Mouse (Mus musculus): ENCODE results near the gene Coro1a. TPM values are rescaled to one million over a fixed set of nuclear protein-coding genes. Genes with fewer than 3 reads are reported as not detected.

Gene Coro1a
- 204 and 218 TPM in 2 replicates for polyA plus RNA-seq (2012; rRNA removed)

- H3K27ac ChIP-seq (ENCODE audit: insufficient read depth, low read length), result no peak within 1 kb of the TSS
- no peak within 1 kb of the TSS for H3K4me3 ChIP-seq (ENCODE audit: insufficient read depth, low read length)
- TF ChIP-seq CTCF (IDR thresholded peaks at IDR 0.05; ENCODE audit: extremely low read depth, insufficient read depth, low read length) (no peak), POLR2A (IDR thresholded peaks at IDR 0.05; ENCODE audit: extremely low read depth, insufficient read depth, low read length) (no peak)
- H3K4me1 ChIP-seq (ENCODE audit: control insufficient read depth, insufficient read depth, low read length), result no peaks in the 10 kb centered on the region
Observed at GRCm38 (mm10) chr7:126707442-126708174, at the start of gene Coro1a. Coro1a (minus strand) TSS chr7:126707787.

- TF ChIP-seq CTCF (IDR thresholded peaks at IDR 0.05; ENCODE audit: extremely low read depth, insufficient read depth, low read length) (peak; percentile 73), POLR2A (IDR thresholded peaks at IDR 0.05; ENCODE audit: extremely low read depth, insufficient read depth, low read length) (no peak)
- no peak overlapping the region for H3K4me3 ChIP-seq (ENCODE audit: insufficient read depth, low read length)
- no peak overlapping the region for H3K27ac ChIP-seq (ENCODE audit: insufficient read depth, low read length)
- peaks cover 3% of the 10 kb centered on the region; the same call in 1 of the 2 replicates for H3K4me1 ChIP-seq (ENCODE audit: control insufficient read depth, insufficient read depth, low read length)
Observed at GRCm38 (mm10) chr7:126754866-126755265, 47.3 kb upstream of the Coro1a start.

GRCm38 (mm10) chr7:126749582-126750343, 42.2 kb upstream of the Coro1a start:
- peaks cover 3% of the 10 kb centered on the region; the same call in 1 of the 2 replicates for H3K4me1 ChIP-seq (ENCODE audit: control insufficient read depth, insufficient read depth, low read length)
- no peak overlapping the region for H3K27ac ChIP-seq (ENCODE audit: insufficient read depth, low read length)
- H3K4me3 ChIP-seq (ENCODE audit: insufficient read depth, low read length), result no peak overlapping the region
- no peak for TF ChIP-seq CTCF (IDR thresholded peaks at IDR 0.05; ENCODE audit: extremely low read depth, insufficient read depth, low read length)
- TF ChIP-seq POLR2A (IDR thresholded peaks at IDR 0.05; ENCODE audit: extremely low read depth, insufficient read depth, low read length), result no peak

- H3K4me3 ChIP-seq (ENCODE audit: insufficient read depth, low read length), result no peak overlapping the region
- no peak for TF ChIP-seq CTCF (IDR thresholded peaks at IDR 0.05; ENCODE audit: extremely low read depth, insufficient read depth, low read length)
- no peak for TF ChIP-seq POLR2A (IDR thresholded peaks at IDR 0.05; ENCODE audit: extremely low read depth, insufficient read depth, low read length)
- H3K4me1 ChIP-seq (ENCODE audit: control insufficient read depth, insufficient read depth, low read length), result no peaks in the 10 kb centered on the region
- no peak overlapping the region for H3K27ac ChIP-seq (ENCODE audit: insufficient read depth, low read length)
Observed at GRCm38 (mm10) chr7:126748824-126749223, 41.2 kb upstream of the Coro1a start.

GRCm38 (mm10) chr7:126746798-126747197, 39.2 kb upstream of the Coro1a start:
- Histone ChIP-seq H3K4me1 (ENCODE audit: control insufficient read depth, insufficient read depth, low read length) (no peaks in the 10 kb centered on the region), H3K4me3 (ENCODE audit: insufficient read depth, low read length) (no peak overlapping the region), H3K27ac (ENCODE audit: insufficient read depth, low read length) (no peak overlapping the region)
- TF ChIP-seq CTCF (IDR thresholded peaks at IDR 0.05; ENCODE audit: extremely low read depth, insufficient read depth, low read length) (no peak), POLR2A (IDR thresholded peaks at IDR 0.05; ENCODE audit: extremely low read depth, insufficient read depth, low read length) (no peak)

GRCm38 (mm10) chr7:126746066-126746465, 38.5 kb upstream of the Coro1a start:
- no peak overlapping the region for H3K4me3 ChIP-seq (ENCODE audit: insufficient read depth, low read length)
- no peak overlapping the region for H3K27ac ChIP-seq (ENCODE audit: insufficient read depth, low read length)
- no peak for TF ChIP-seq CTCF (IDR thresholded peaks at IDR 0.05; ENCODE audit: extremely low read depth, insufficient read depth, low read length)
- 0 out of 2 replicates have a peak, but pooled peaks have one; percentile 7 for TF ChIP-seq POLR2A (IDR thresholded peaks at IDR 0.05; ENCODE audit: extremely low read depth, insufficient read depth, low read length)
- peaks cover 2% of the 10 kb centered on the region; the same call in 1 of the 2 replicates for H3K4me1 ChIP-seq (ENCODE audit: control insufficient read depth, insufficient read depth, low read length)

GRCm38 (mm10) chr7:126741964-126742482, 34.4 kb upstream of the Coro1a start:
- Histone ChIP-seq H3K4me3 (ENCODE audit: insufficient read depth, low read length) (no peak overlapping the region), H3K27ac (ENCODE audit: insufficient read depth, low read length) (no peak overlapping the region), H3K4me1 (ENCODE audit: control insufficient read depth, insufficient read depth, low read length) (peaks cover 10% of the 10 kb centered on the region)
- TF ChIP-seq POLR2A (IDR thresholded peaks at IDR 0.05; ENCODE audit: extremely low read depth, insufficient read depth, low read length), result no peak
- no peak for TF ChIP-seq CTCF (IDR thresholded peaks at IDR 0.05; ENCODE audit: extremely low read depth, insufficient read depth, low read length)

GRCm38 (mm10) chr7:126741452-126741851, 33.9 kb upstream of the Coro1a start:
- peaks cover 10% of the 10 kb centered on the region for H3K4me1 ChIP-seq (ENCODE audit: control insufficient read depth, insufficient read depth, low read length)
- no peak overlapping the region for H3K4me3 ChIP-seq (ENCODE audit: insufficient read depth, low read length)
- TF ChIP-seq CTCF (IDR thresholded peaks at IDR 0.05; ENCODE audit: extremely low read depth, insufficient read depth, low read length) (no peak), POLR2A (IDR thresholded peaks at IDR 0.05; ENCODE audit: extremely low read depth, insufficient read depth, low read length) (no peak)
- H3K27ac ChIP-seq (ENCODE audit: insufficient read depth, low read length), result no peak overlapping the region

GRCm38 (mm10) chr7:126740977-126741376, 33.4 kb upstream of the Coro1a start:
- Histone ChIP-seq H3K27ac (ENCODE audit: insufficient read depth, low read length) (no peak overlapping the region), H3K4me3 (ENCODE audit: insufficient read depth, low read length) (no peak overlapping the region), H3K4me1 (ENCODE audit: control insufficient read depth, insufficient read depth, low read length) (peaks cover 10% of the 10 kb centered on the region)
- TF ChIP-seq POLR2A (IDR thresholded peaks at IDR 0.05; ENCODE audit: extremely low read depth, insufficient read depth, low read length) (no peak), CTCF (IDR thresholded peaks at IDR 0.05; ENCODE audit: extremely low read depth, insufficient read depth, low read length) (no peak)
